Mouse (Mus musculus) kidney, postnatal 0 days (tissue): ENCODE measurements around the gene Smc3. TPM values are rescaled to one million over a fixed set of nuclear protein-coding genes. Genes with fewer than 3 reads are reported as not detected.
"Not testable (repeated sequence)": the region's sequence is repeated elsewhere in the genome, so short reads cannot be mapped to it uniquely, and the experiment has no call there.

ENCODE experiments used
- ATAC-seq: fragments of 200-750 bp; cut with Nextera tagmentation; replicated peaks from 2 replicates; pipeline ENCODE4 v1.8.0; 2017; ENCODE audit warnings: low read depth, moderate number of reproducible peaks, moderate TSS enrichment, moderate library complexity; ENCODE audit not compliant: low FRiP score
- DNase-seq: peaks from one replicate; pipeline ENCODE4 v3.0.0-alpha.2; 2016; ENCODE audit warnings: low spot score
- H3K27ac ChIP-seq: fragments of 300-500 bp; sonication (generic); 2 replicates; pipeline ENCODE4 v1.5.1; 2014; ENCODE audit warnings: mild to moderate bottlenecking
- H3K27me3 ChIP-seq: fragments of 300-500 bp; sonication (generic); 2 replicates; pipeline ENCODE4 v1.6.1; 2014; ENCODE audit warnings: low read length, mixed read lengths; ENCODE audit not compliant: insufficient read depth
- H3K36me3 ChIP-seq: fragments of 300-500 bp; sonication (generic); 2 replicates; pipeline ENCODE4 v1.6.1; 2014; ENCODE audit warnings: low read length, mixed read lengths; ENCODE audit not compliant: insufficient read depth
- H3K4me1 ChIP-seq: fragments of 300-500 bp; sonication (generic); replicated peaks from 2 replicates; pipeline ENCODE4 v1.6.1; 2014; ENCODE audit warnings: antibody characterized with exemption, low read length, mixed read lengths; ENCODE audit not compliant: insufficient read depth
- H3K4me2 ChIP-seq: fragments of 300-500 bp; sonication (generic); 2 replicates; pipeline ENCODE4 v1.6.1; 2014; ENCODE audit warnings: mild to moderate bottlenecking, low read length, moderate library complexity, mixed read lengths
- H3K4me3 ChIP-seq: fragments of 300-500 bp; sonication (generic); replicated peaks from 2 replicates; pipeline ENCODE4 v1.5.1; 2014; ENCODE audit warnings: low read depth, low read length
- H3K9ac ChIP-seq: fragments of 300-500 bp; sonication (generic); 2 replicates; pipeline ENCODE4 v1.6.1; 2014; ENCODE audit warnings: low read depth, low read length
- H3K9me3 ChIP-seq: fragments of 300-500 bp; sonication (generic); replicated peaks from 2 replicates; pipeline ENCODE4 v1.6.1; 2016; ENCODE audit warnings: low read length, inconsistent platforms, mixed read lengths
- CTCF ChIP-seq: IDR thresholded peaks from 2 replicates; pipeline ENCODE4 v1.5.1; 2016; ENCODE audit warnings: antibody characterized with exemption, low read depth, mild to moderate bottlenecking, moderate library complexity
- WGBS: fragments of 180-500 bp; shearing (Covaris S2); extraction: QIAGEN DNeasy Blood & Tissue Kit; methylation state at CpG from one replicate; pipeline ENCODE4 v1.1.7; 2014; 5-methylcytosine and 5-hydroxymethylcytosine counted together
- polyA plus RNA-seq: library from polyadenylated mRNA; unstranded; fragments of >200 nt; fragmentation: Nextera tagmentation; extraction: Ambion mirVana; gene quantifications from 2 replicates; pipeline ENCODE4 v1.2.1, GENCODE M21; 2015

Gene Smc3
- polyA plus RNA-seq, 1 experiment from 2014 or later, result 49.8 TPM

GRCm38 (mm10) chr19:53574546-53574945, 25.7 kb upstream of the Smc3 start:
- WGBS, result 86% methylated on average over 7 of the region's 7 CpGs
- H3K4me1 ChIP-seq, result no peaks in the 10 kb centered on the region
- TF ChIP-seq CTCF, result no peak
- DNase-seq, result no peak
- H3K27ac ChIP-seq, result no peak overlapping the region
- no peaks in the 10 kb centered on the region for H3K9me3 ChIP-seq
- H3K4me3 ChIP-seq, result no peak overlapping the region
- no peaks in the 10 kb centered on the region for H3K36me3 ChIP-seq
- no peak for ATAC-seq
- no peak overlapping the region for H3K4me2 ChIP-seq
- no peaks in the 10 kb centered on the region for H3K27me3 ChIP-seq
- H3K9ac ChIP-seq, result no peak overlapping the region

GRCm38 (mm10) chr19:53575296-53576010, 24.7 kb upstream of the Smc3 start:
- Histone ChIP-seq H3K36me3 (no peaks in the 10 kb centered on the region), H3K4me1 (no peaks in the 10 kb centered on the region), H3K27me3 (no peaks in the 10 kb centered on the region), H3K9ac (no peak overlapping the region), H3K4me2 (no peak overlapping the region), H3K4me3 (no peak overlapping the region), H3K9me3 (no peaks in the 10 kb centered on the region), H3K27ac (no peak overlapping the region)
- no peak for DNase-seq
- WGBS, result 79% methylated on average over 4 of the region's 4 CpGs
- ATAC-seq, result no peak
- TF ChIP-seq CTCF, result no peak

- H3K9me3 ChIP-seq, result no peaks in the 10 kb centered on the region
- WGBS, result 68% methylated on average over 7 of the region's 7 CpGs
- no peak for ATAC-seq
- H3K9ac ChIP-seq, result no peak overlapping the region
- H3K27me3 ChIP-seq, result no peaks in the 10 kb centered on the region
- no peak overlapping the region for H3K4me2 ChIP-seq
- H3K36me3 ChIP-seq, result no peaks in the 10 kb centered on the region
- H3K27ac ChIP-seq, result no peak overlapping the region
- no peaks in the 10 kb centered on the region for H3K4me1 ChIP-seq
- TF ChIP-seq CTCF, result no peak
- H3K4me3 ChIP-seq, result no peak overlapping the region
- no peak for DNase-seq
Observed at GRCm38 (mm10) chr19:53576061-53576460, 24.1 kb upstream of the Smc3 start.

GRCm38 (mm10) chr19:53577025-53577800, 23.0 kb upstream of the Smc3 start:
- WGBS, result 40% methylated on average over 11 of the region's 11 CpGs
- Histone ChIP-seq H3K27me3 (no peaks in the 10 kb centered on the region), H3K9me3 (no peaks in the 10 kb centered on the region), H3K36me3 (no peaks in the 10 kb centered on the region), H3K27ac (no peak overlapping the region), H3K9ac (no peak overlapping the region), H3K4me2 (no peak overlapping the region), H3K4me1 (no peaks in the 10 kb centered on the region), H3K4me3 (no peak overlapping the region)
- ATAC-seq, result peak; percentile 61
- DNase-seq, result peak; percentile 55
- no peak for TF ChIP-seq CTCF

GRCm38 (mm10) chr19:53578597-53579252, 21.5 kb upstream of the Smc3 start:
- WGBS, result 12% methylated on average over 8 of the region's 8 CpGs
- Histone ChIP-seq H3K4me2 (no peak overlapping the region), H3K27ac (no peak overlapping the region), H3K9ac (no peak overlapping the region), H3K9me3 (no peaks in the 10 kb centered on the region), H3K27me3 (no peaks in the 10 kb centered on the region), H3K4me1 (no peaks in the 10 kb centered on the region), H3K4me3 (no peak overlapping the region), H3K36me3 (no peaks in the 10 kb centered on the region)
- peak; percentile 91 for DNase-seq
- peak; percentile 96 for TF ChIP-seq CTCF
- 0 out of 2 replicates have a peak, but pooled peaks have one; percentile 33 for ATAC-seq

GRCm38 (mm10) chr19:53580271-53580670, 19.9 kb upstream of the Smc3 start:
- WGBS, result 87% methylated on average over 8 of the region's 8 CpGs

GRCm38 (mm10) chr19:53587686-53588085, 12.5 kb upstream of the Smc3 start:
- H3K36me3 ChIP-seq, result not testable (repeated sequence)
- 93% methylated on average over 3 of the region's 3 CpGs for WGBS

More at GRCm38 (mm10) chr19:53580271-53580670, 19.9 kb upstream of the Smc3 start:
- not testable (repeated sequence) for H3K27ac ChIP-seq, H3K27me3 ChIP-seq, H3K9me3 ChIP-seq, DNase-seq, H3K4me1 ChIP-seq, H3K4me2 ChIP-seq, H3K4me3 ChIP-seq, H3K36me3 ChIP-seq, ATAC-seq, H3K9ac ChIP-seq

GRCm38 (mm10) chr19:53588968-53589367, 11.2 kb upstream of the Smc3 start, which contains the start of gene Nutf2-ps1:
TSS of gene Nutf2-ps1 (minus strand) at chr19:53589068.
- H3K4me2 ChIP-seq, H3K9me3 ChIP-seq, H3K36me3 ChIP-seq, ATAC-seq, H3K9ac ChIP-seq, H3K4me1 ChIP-seq, DNase-seq, H3K4me3 ChIP-seq, H3K27me3 ChIP-seq, H3K27ac ChIP-seq: not testable (repeated sequence)
- WGBS, result 93% methylated on average over 7 of the region's 7 CpGs

More at GRCm38 (mm10) chr19:53587686-53588085, 12.5 kb upstream of the Smc3 start:
- ATAC-seq, H3K27me3 ChIP-seq, H3K4me3 ChIP-seq, H3K4me2 ChIP-seq, H3K27ac ChIP-seq, H3K9me3 ChIP-seq, H3K4me1 ChIP-seq, H3K9ac ChIP-seq, DNase-seq: not testable (repeated sequence)
